Mouse (Mus musculus) 3134 (cell line): Measurements from ENCODE around the gene Mslnl.

Experiments used
- DNase-seq: peaks from one replicate; pipeline ENCODE4 v3.0.0-alpha.2; 2011; ENCODE audit warnings: low spot score; ENCODE audit not compliant: insufficient read length; ENCODE audit errors: extremely low read depth

Mslnl gene

GRCm38 (mm10) chr17:25735745-25736144 lies at the start of gene Mslnl:
Gene Mslnl (plus strand): TSS chr17:25736042.
- no peak for DNase-seq

- no peak for DNase-seq
These were observed 49.5 kb upstream of the Mslnl start for GRCm38 (mm10) chr17:25686323-25686722.

DNA sequence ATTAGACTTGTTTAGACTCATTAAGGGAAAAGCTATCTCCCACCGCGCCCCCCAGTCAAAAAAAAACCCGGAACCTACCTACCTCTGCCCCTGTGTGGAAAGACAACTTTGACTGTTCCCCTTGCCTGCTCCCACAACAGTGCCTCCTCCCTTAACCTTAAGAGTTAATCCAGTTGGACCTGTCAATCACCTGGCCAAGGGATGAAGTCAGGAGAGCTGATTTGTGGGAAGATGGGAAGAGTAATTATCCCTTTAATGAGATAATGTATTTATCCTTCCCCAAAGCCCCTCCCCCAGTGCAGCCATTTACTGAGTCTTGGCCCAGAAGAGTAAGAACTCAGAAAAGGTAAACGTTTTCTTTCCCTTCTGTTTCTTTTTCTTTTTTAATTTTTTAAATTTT lies 46.9 kb upstream of the Mslnl start:
- DNase-seq = no peak

- no peak for DNase-seq
These were observed 39.6 kb upstream of the Mslnl start for GRCm38 (mm10) chr17:25696263-25696662.

DNA sequence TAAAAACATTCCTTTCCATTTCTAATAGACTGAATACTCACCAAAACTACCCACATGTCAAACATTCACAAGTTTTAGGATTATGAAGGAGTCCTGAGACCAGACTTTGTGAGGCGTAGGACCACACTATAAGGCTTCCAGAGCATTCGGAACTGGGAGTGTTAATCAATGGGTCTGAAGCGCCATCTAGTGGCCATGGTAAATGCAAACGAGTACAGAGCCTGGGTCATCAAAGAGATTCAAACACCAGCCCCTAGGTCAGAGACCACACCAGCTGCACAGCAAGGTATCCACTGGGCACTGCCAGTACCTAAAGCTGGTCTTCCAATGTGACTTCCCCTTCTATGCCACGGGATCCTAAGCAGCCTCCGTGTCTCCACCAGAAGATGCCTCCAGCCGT lies 37.4 kb upstream of the Mslnl start:
- no peak for DNase-seq

DNA sequence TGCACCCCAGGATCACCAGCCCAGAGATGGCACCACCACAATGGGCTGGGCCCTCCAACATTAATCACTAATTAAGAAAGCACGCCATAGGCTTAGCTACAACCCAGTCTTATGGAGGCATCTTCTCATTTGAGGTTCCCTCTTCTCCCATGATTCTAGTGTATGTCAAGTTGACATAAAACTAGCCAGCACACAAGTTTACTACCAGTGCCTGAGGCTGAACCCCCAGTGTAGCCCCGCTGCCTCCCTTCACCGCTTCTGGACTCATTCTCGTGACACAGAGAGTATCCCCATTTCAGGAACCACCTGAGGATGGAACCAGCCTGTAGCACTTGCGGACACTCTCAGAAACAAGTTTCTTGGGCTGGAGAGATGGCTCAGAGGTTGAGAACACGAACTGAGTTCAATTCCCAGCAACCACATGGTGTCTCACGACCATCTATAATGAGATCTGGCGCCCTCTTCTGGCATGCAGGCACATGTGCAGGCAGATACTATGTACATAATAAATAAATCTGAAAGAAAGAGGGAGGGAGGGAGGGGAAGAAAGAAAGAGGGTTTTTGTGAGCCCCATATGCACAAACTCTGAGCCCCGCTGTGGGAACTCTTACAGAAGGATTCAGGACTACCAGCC lies 34.9 kb upstream of the Mslnl start:
- DNase-seq = no peak

- no peak for DNase-seq
These were observed 25.8 kb upstream of the Mslnl start for GRCm38 (mm10) chr17:25709994-25710393.

DNA sequence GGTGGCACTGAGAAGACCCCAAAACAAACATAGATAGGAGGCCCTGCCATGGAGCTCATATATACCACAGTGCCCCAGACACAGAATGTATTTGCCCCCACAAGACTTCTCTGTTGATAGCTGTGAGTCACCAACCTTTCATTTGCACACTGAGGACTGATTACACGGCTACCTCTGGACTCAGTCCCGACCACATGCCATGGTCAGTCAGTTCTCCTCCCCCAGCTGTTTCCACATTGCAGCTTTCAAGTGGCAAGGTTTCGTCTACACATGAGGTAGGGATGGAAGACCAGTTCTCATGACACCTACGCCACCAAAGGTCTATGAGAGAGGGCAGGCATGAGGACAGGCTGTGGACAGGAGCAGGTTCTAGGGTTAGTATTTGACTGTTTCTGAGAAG lies 24.7 kb upstream of the Mslnl start:
- DNase-seq = no peak

DNA sequence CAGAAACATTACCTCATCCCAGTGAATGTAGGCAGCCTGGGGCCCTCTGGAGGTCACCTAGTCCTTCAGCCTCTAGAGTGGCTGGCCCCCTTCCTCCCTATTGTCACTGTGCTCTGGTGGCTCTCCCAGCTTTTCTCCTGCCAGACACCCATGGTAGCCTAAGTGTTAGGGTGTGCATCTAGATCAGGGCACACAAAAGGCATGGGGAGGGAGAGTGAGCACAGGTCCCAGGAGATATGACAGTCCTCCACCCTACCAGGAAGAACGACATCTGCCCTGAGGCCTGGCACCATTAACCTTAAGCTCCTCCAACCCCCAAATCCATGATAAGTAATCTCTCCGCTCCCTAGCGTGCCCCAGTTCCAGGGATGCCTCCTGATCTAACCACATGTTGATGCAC lies 20.2 kb upstream of the Mslnl start:
- no peak for DNase-seq

DNA sequence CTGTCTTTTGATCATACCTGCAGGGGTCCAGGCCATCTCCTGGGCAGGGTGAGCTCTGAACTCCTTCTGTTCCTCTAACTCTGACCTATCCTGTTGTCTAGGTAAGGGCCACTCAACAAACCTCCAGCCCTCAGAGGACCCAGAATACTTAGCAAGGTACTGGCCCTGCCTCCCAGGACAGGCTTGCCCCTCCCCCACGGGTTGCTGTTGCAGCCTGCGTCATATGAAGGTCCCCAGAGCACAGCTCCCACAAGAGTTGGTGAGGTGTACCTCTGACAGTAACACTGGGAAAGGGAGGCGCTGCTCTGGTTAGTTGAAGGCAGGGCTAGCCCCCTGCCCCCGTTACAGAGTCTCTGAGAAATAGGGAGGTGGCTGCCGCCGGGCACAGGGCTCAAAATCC lies 19.7 kb upstream of the Mslnl start:
- no peak for DNase-seq

DNA sequence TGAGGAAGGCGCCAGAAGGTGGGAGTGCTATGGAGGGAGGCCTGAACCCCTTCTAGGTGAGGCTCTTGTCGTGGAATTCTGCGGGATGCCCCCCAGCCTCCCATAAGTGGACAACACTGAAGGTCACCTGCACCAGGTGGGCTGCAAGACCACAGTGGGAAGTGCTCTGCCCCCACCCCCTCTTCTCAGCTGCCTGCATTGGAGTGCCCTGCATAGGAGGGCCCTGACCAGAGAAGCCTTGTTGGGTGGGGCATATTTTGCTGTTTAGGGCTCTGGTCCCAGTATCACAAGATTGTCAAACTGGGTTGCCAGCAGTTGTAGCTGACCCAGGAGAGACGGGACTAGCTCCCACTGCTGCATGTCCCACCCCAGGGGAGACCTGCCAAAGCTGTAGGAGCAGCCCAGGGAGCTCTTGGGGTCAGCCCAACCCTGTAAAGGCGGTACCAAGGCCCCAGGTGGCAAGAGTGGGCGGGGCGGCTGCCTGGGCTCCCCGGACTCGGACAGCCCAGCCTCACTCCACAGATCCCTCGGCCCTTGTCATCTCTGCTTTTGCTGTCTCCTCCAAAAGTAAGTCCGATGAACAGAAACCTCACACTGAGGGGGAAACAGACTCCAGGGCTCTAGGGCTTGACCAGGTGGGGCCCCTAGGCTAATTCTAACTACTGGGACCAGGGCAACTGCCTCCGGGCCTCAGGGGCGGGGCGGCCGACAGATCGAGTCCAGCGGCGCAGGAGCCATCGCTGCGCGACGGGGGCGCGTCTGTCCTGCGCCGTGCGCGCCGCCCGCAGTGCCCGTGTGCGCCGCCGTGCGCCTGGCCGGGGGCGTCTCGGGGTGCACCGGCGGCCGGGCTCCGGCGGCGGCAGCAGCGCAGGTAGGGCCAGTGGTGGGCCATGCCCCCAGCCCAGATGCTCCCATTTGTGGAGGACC lies 18.9 kb upstream of the Mslnl start, which contains the start of gene Gng13:
Gng13 (plus strand) TSS at position 461 of the 927 bp plus-strand sequence.
- no peak for DNase-seq

- DNase-seq = no peak
These were observed 18.2 kb upstream of the Mslnl start for GRCm38 (mm10) chr17:25717691-25718090.

DNA sequence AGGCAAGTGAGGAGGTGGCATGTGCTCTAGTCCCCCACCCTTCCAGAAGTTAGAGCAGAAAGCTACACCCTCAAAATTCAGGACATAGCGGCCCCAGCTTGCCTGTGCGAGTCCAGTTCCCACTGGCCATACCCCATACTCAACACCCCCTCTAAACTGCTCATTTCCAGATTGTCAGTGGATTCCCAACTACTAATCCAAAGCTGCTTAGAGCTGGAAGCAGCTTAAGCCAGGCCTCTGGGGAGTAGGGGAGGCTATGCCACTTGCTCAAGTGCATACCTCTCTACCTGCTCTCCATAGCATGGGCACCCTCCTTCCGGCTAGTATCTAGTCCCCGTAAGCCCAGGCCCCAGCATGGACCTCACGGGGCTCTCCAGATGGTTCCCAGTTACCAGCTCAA lies 14.4 kb upstream of the Mslnl start:
- no peak for DNase-seq

GRCm38 (mm10) chr17:25723470-25723869 lies 12.4 kb upstream of the Mslnl start:
- DNase-seq = no peak

DNA sequence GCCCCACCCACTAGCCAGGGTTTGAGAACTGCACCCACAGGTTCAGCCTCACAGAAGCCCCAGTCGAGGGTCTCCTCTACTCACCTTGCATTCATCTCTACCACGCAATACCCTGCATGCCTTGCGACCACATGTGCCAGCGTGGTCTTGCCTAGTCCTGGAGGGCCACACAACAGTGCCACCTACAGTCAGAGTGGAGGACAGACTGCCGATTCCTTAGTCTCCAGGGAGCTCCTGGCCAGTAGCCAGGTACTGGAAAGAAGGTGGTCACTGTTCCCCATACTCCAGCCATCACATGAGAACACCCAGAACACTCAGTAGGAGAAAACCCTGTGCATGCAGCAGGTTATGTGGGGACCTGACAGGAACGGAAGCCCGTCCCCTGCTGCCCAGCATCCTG lies 11.9 kb upstream of the Mslnl start:
- DNase-seq = no peak

DNA sequence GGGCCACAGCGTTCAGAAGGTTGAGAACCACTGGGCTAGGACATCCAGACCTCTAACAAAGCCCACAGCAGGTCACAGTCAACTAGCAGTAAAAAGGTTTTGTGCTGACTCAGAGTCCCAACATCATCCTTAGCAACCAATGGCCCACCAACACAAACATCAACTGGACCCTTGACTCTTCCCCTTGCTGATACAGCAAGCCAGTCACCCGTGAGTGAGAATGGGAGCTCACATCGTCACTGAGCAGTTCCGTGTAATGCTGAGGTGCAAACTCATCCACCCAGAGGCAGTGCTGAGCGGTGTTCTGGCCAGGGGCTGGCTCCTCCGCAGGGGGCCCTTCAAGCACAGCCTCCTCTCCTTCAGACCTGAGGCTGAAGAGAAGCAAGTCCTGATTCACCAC lies 10.6 kb upstream of the Mslnl start:
- DNase-seq = no peak

DNA sequence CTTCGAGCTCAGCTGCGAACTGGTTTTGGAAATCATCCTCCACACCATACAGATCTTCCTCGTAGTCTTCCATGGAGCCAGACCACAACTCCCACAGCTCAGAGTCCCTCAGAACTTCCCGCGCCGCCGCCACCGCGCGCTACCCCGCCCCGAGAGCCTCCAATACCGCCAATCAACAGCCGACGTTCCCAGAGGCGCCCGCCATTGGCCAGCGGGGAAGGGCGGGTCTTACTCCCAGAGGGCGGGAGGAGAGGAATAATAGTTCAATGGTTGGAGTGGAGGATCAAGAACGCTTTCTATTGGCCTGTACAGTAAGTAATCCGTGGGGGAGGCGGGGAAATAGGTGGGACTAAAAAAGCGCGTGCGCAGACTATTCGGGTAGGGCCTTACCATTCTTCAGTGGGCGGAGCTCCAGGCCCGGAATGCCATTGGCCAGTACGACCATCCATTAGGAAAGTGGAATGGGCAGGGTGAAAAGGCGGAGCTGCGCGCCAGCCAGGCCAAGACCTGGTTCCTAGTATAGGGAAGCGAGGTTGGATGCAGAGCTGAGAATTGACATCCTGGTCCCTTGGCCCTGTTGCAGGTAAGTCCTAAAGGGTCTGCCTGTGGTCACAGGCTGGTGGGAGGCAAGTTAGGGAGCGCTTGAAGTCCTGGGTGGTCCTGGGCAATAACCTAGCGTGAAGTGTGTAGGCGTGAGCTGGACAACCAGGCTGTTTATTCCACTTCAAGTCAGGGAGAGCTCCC lies 8.4 kb upstream of the Mslnl start, which contains the start of the genes Chtf18 and Rpusd1:
Chtf18 (minus strand) TSS at position 155 of the 744 bp plus-strand sequence.
Rpusd1 (plus strand) TSS at position 406 of the 744 bp plus-strand sequence.
- DNase-seq = peak; percentile 97

DNA sequence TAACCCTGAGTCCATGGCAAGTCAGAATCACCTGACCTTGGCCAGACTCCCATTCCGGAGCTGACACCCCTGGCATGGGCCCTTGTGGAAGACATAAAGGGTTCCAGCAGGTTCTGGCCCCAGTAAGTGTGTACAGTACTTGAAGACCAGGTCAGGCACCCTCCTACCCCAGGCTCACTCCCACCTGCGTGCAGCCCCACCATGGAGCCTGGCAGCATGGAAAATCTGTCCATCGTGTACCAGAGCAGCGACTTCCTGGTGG lies 7.9 kb upstream of the Mslnl start:
- no peak for DNase-seq

GRCm38 (mm10) chr17:25732082-25732481 lies 3.8 kb upstream of the Mslnl start:
- peak; percentile 57 for DNase-seq

- no peak for DNase-seq
These were observed 596 bp upstream of the Mslnl start for GRCm38 (mm10) chr17:25735246-25735645.

DNA sequence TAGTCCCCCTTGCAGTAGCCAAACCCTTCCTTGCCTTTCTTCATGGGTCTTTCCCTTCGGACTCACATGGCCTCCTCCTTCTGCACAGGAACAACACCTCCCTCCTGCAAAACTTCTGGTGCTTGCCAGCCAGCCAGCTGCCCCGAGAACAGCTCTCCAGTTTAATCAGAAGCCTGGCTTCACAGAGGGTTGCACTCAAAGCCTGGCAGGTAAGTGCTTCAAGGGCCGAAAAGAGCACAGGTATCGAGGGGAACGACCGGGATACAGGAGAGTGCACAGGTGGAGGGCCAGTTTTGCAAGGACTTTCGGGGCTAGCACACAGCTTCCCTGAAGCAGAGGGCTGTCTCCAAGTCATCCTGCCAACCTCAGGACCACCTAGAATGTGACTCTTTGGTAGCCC lies 3.0 kb downstream of the Mslnl start:
- no peak for DNase-seq
